Mouse (Mus musculus): Measurements from ENCODE around the gene Il1rn.

DNA sequence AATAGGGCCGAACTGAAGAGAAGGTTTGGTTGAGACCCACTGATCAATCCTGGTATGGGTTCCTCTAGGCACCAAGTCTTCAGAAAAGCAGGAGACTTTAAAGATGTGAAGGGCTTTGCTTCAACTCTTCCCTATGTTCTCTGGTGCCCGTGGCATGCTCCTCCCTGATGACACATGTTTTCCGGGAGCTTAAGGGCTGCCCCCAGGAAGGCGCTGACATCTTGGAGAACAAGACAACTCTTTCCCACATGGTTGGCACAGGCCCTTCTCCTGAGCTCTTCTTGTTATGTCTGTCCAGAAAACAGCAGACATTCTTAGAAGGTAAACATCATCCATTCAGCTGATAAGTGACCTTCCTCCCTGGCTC is 31.2 kb downstream of the Il1rn start:
- TF ChIP-seq CTCF (IDR thresholded peaks at IDR 0.05; ENCODE audit: borderline replicate concordance, insufficient read depth, low read depth, low read length): no peak
- TF ChIP-seq POLR2A (IDR thresholded peaks at IDR 0.05; ENCODE audit: borderline replicate concordance, insufficient read depth, low read length): no peak
